Mouse (Mus musculus): ENCODE measurements at regions not wholly inside any gene's neighbourhood (a gene's known extent, or its start where the extent isn't known, plus 50 kb on each side); places are given as distances from the start of the nearest gene placed in this dataset.

GRCm38 (mm10) chr9:87383513-87383912 lies 128.2 kb upstream of the Cep162 start:
- Histone ChIP-seq H3K4me3 (replicated peaks; ENCODE audit: low read length) (no peak overlapping the region), H3K9me3 (ENCODE audit: control insufficient read depth, low read length) (no peaks in the 10 kb centered on the region), H3K27me3 (replicated peaks; ENCODE audit: control insufficient read depth, insufficient read depth, low read length) (no peaks in the 10 kb centered on the region), H3K4me1 (replicated peaks; ENCODE audit: control insufficient read depth, insufficient read depth, low read length) (no peaks in the 10 kb centered on the region), H3K4me2 (ENCODE audit: low read length) (no peak overlapping the region), H3K27ac (ENCODE audit: low read length) (no peak overlapping the region), H3K36me3 (ENCODE audit: control insufficient read depth, insufficient read depth) (no peaks in the 10 kb centered on the region), H3K9ac (replicated peaks; ENCODE audit: low read depth, low read length) (no peak overlapping the region)
- no peak for ATAC-seq
- 93% methylated on average over 3 of the region's 3 CpGs for WGBS

- Histone ChIP-seq H3K36me3 (ENCODE audit: control insufficient read depth, insufficient read depth) (no peaks in the 10 kb centered on the region), H3K4me2 (ENCODE audit: low read length) (no peak overlapping the region), H3K9me3 (ENCODE audit: control insufficient read depth, low read length) (no peaks in the 10 kb centered on the region), H3K4me3 (replicated peaks; ENCODE audit: low read length) (no peak overlapping the region), H3K9ac (replicated peaks; ENCODE audit: low read depth, low read length) (no peak overlapping the region), H3K27me3 (replicated peaks; ENCODE audit: control insufficient read depth, insufficient read depth, low read length) (no peaks in the 10 kb centered on the region), H3K4me1 (replicated peaks; ENCODE audit: control insufficient read depth, insufficient read depth, low read length) (no peaks in the 10 kb centered on the region), H3K27ac (ENCODE audit: low read length) (no peak overlapping the region)
- WGBS = 90% methylated on average over 7 of the region's 7 CpGs
- ATAC-seq = no peak
These were observed 122.6 kb upstream of the Cep162 start for GRCm38 (mm10) chr9:87377921-87378320.

GRCm38 (mm10) chr9:87376731-87377310 lies 121.5 kb upstream of the Cep162 start:
- Histone ChIP-seq H3K36me3 (ENCODE audit: control insufficient read depth, insufficient read depth) (no peaks in the 10 kb centered on the region), H3K9me3 (ENCODE audit: control insufficient read depth, low read length) (no peaks in the 10 kb centered on the region), H3K27ac (ENCODE audit: low read length) (no peak overlapping the region), H3K4me2 (ENCODE audit: low read length) (no peak overlapping the region), H3K9ac (replicated peaks; ENCODE audit: low read depth, low read length) (no peak overlapping the region), H3K4me1 (replicated peaks; ENCODE audit: control insufficient read depth, insufficient read depth, low read length) (no peaks in the 10 kb centered on the region), H3K27me3 (replicated peaks; ENCODE audit: control insufficient read depth, insufficient read depth, low read length) (no peaks in the 10 kb centered on the region), H3K4me3 (replicated peaks; ENCODE audit: low read length) (no peak overlapping the region)
- whole genome bisulfite sequencing = 83% methylated on average over 10 of the region's 10 CpGs
- ATAC-seq = no peak

DNA sequence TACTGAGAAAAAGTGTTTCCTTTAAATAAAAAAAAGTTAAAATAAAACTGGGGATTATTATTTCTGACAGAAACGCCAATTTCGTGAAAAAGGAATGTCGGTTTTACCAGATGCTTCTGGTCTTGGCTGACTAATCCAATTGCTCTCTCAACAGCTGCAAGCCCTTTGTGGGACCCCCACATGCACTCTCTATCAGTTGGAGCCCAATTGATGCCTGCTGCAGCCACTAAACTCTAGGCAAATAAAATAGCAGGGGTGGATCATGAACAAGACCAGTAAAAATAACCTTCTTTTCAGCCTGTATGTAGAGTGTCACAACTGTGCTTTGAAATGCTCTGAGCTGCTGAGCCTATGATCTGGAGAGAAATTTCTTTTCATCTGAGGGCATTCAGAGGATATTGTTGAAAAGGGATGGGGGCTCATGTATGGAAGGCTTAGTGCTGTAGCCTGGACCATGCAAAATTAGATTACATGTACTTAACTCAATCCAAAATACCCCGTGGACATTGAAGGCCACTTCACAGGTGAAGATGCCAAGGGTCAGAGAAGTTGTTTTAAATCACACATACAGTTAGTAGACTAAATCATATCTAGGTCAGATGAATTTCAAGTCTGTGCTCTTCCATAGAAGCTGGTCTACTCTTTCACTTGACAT lies 117.0 kb upstream of the Cep162 start:
- 49% methylated on average over 4 of the region's 4 CpGs for WGBS
- Histone ChIP-seq H3K27me3 (replicated peaks; ENCODE audit: control insufficient read depth, insufficient read depth, low read length) (no peaks in the 10 kb centered on the region), H3K4me3 (replicated peaks; ENCODE audit: low read length) (no peak overlapping the region), H3K4me1 (replicated peaks; ENCODE audit: control insufficient read depth, insufficient read depth, low read length) (no peaks in the 10 kb centered on the region), H3K36me3 (ENCODE audit: control insufficient read depth, insufficient read depth) (no peaks in the 10 kb centered on the region), H3K4me2 (ENCODE audit: low read length) (no peak overlapping the region), H3K9ac (replicated peaks; ENCODE audit: low read depth, low read length) (no peak overlapping the region), H3K27ac (ENCODE audit: low read length) (no peak overlapping the region), H3K9me3 (ENCODE audit: control insufficient read depth, low read length) (no peaks in the 10 kb centered on the region)
- ATAC-seq = no peak

GRCm38 (mm10) chr9:87369059-87369458 lies 113.7 kb upstream of the Cep162 start:
- H3K36me3 ChIP-seq (ENCODE audit: control insufficient read depth, insufficient read depth) = no peaks in the 10 kb centered on the region
- H3K27me3 ChIP-seq (replicated peaks; ENCODE audit: control insufficient read depth, insufficient read depth, low read length) = no peaks in the 10 kb centered on the region
- no peak for ATAC-seq
- no peak overlapping the region for H3K4me3 ChIP-seq (replicated peaks; ENCODE audit: low read length)
- H3K27ac ChIP-seq (ENCODE audit: low read length) = no peak overlapping the region
- H3K9ac ChIP-seq (replicated peaks; ENCODE audit: low read depth, low read length) = no peak overlapping the region
- no peaks in the 10 kb centered on the region for H3K9me3 ChIP-seq (ENCODE audit: control insufficient read depth, low read length)
- WGBS = 59% methylated on average over 4 of the region's 4 CpGs
- H3K4me2 ChIP-seq (ENCODE audit: low read length) = no peak overlapping the region
- no peaks in the 10 kb centered on the region for H3K4me1 ChIP-seq (replicated peaks; ENCODE audit: control insufficient read depth, insufficient read depth, low read length)

- Histone ChIP-seq H3K9ac (replicated peaks; ENCODE audit: low read depth, low read length) (no peak overlapping the region), H3K36me3 (ENCODE audit: control insufficient read depth, insufficient read depth) (no peaks in the 10 kb centered on the region), H3K4me2 (ENCODE audit: low read length) (no peak overlapping the region), H3K9me3 (ENCODE audit: control insufficient read depth, low read length) (no peaks in the 10 kb centered on the region), H3K27ac (ENCODE audit: low read length) (no peak overlapping the region), H3K4me1 (replicated peaks; ENCODE audit: control insufficient read depth, insufficient read depth, low read length) (no peaks in the 10 kb centered on the region), H3K4me3 (replicated peaks; ENCODE audit: low read length) (no peak overlapping the region), H3K27me3 (replicated peaks; ENCODE audit: control insufficient read depth, insufficient read depth, low read length) (no peaks in the 10 kb centered on the region)
- no peak for ATAC-seq
- 34% methylated on average over 1 of the region's 1 CpGs for WGBS
These were observed 91.7 kb upstream of the Cep162 start for GRCm38 (mm10) chr9:87347008-87347407.

- H3K9me3 ChIP-seq (ENCODE audit: control insufficient read depth, low read length) = no peaks in the 10 kb centered on the region
- no peak overlapping the region for H3K4me3 ChIP-seq (replicated peaks; ENCODE audit: low read length)
- no peaks in the 10 kb centered on the region for H3K27me3 ChIP-seq (replicated peaks; ENCODE audit: control insufficient read depth, insufficient read depth, low read length)
- no peaks in the 10 kb centered on the region for H3K36me3 ChIP-seq (ENCODE audit: control insufficient read depth, insufficient read depth)
- ATAC-seq = peak; percentile 77
- no peak overlapping the region for H3K4me2 ChIP-seq (ENCODE audit: low read length)
- no peak overlapping the region for H3K27ac ChIP-seq (ENCODE audit: low read length)
- H3K4me1 ChIP-seq (replicated peaks; ENCODE audit: control insufficient read depth, insufficient read depth, low read length) = no peaks in the 10 kb centered on the region
- H3K9ac ChIP-seq (replicated peaks; ENCODE audit: low read depth, low read length) = no peak overlapping the region
- 63% methylated on average over 3 of the region's 3 CpGs for WGBS
These were observed 91.0 kb upstream of the Cep162 start for GRCm38 (mm10) chr9:87346278-87346882.

- Histone ChIP-seq H3K27me3 (replicated peaks; ENCODE audit: control insufficient read depth, insufficient read depth, low read length) (no peaks in the 10 kb centered on the region), H3K4me1 (replicated peaks; ENCODE audit: control insufficient read depth, insufficient read depth, low read length) (no peaks in the 10 kb centered on the region), H3K9me3 (ENCODE audit: control insufficient read depth, low read length) (no peaks in the 10 kb centered on the region), H3K4me2 (ENCODE audit: low read length) (no peak overlapping the region), H3K27ac (ENCODE audit: low read length) (no peak overlapping the region), H3K9ac (replicated peaks; ENCODE audit: low read depth, low read length) (no peak overlapping the region), H3K4me3 (replicated peaks; ENCODE audit: low read length) (no peak overlapping the region), H3K36me3 (ENCODE audit: control insufficient read depth, insufficient read depth) (no peaks in the 10 kb centered on the region)
- WGBS = 86% methylated on average over 5 of the region's 5 CpGs
- no peak for ATAC-seq
These were observed 86.1 kb upstream of the Cep162 start for GRCm38 (mm10) chr9:87341438-87341837.

GRCm38 (mm10) chr9:87326374-87327295 lies 71.3 kb upstream of the Cep162 start:
- no peak for ATAC-seq
- Histone ChIP-seq H3K4me1 (replicated peaks; ENCODE audit: control insufficient read depth, insufficient read depth, low read length) (no peaks in the 10 kb centered on the region), H3K27me3 (replicated peaks; ENCODE audit: control insufficient read depth, insufficient read depth, low read length) (no peaks in the 10 kb centered on the region), H3K9me3 (ENCODE audit: control insufficient read depth, low read length) (no peaks in the 10 kb centered on the region), H3K4me3 (replicated peaks; ENCODE audit: low read length) (no peak overlapping the region), H3K9ac (replicated peaks; ENCODE audit: low read depth, low read length) (no peak overlapping the region), H3K27ac (ENCODE audit: low read length) (no peak overlapping the region), H3K36me3 (ENCODE audit: control insufficient read depth, insufficient read depth) (no peaks in the 10 kb centered on the region), H3K4me2 (ENCODE audit: low read length) (no peak overlapping the region)
- 63% methylated on average over 6 of the region's 6 CpGs for WGBS

All from forebrain, embryonic 16.5 days (tissue).